In genomic region chr13:82106032-82106431, GRCm38 (mm10) we compare ENCODE assay signal across 23 mouse cellular contexts.
"Had no signal": no experiment of that assay in that cellular context is flagged by ENCODE, and none has a peak within 500 bp of the region (broad histone marks: within the 10 kb centered on the region; RNA-seq: fewer than 3 reads in every experiment).

No protein-coding gene starts in this region.

- H3K4me2 ChIP-seq: kidney, embryonic 15.5 days; limb, embryonic 12.5 days; limb, embryonic 15.5 days; liver, embryonic 11.5 days; lung, embryonic 14.5 days; midbrain, embryonic 11.5 days; neural tube, embryonic 12.5 days; stomach, embryonic 15.5 days had no signal

- H3K27ac ChIP-seq: kidney, embryonic 15.5 days; limb, embryonic 12.5 days; limb, embryonic 15.5 days; liver, embryonic 14.5 days; neural tube, embryonic 12.5 days; stomach, embryonic 15.5 days had no signal

- H3K9me3 ChIP-seq: kidney, embryonic 15.5 days; limb, embryonic 12.5 days; limb, embryonic 15.5 days; neural tube, embryonic 12.5 days; stomach, embryonic 15.5 days had no signal

- H3K27me3 ChIP-seq: kidney, embryonic 15.5 days; limb, embryonic 12.5 days; limb, embryonic 15.5 days; megakaryocyte, embryonic 14.5 days; neural tube, embryonic 12.5 days; stomach, embryonic 15.5 days had no signal

- ATAC-seq: liver, postnatal 0 days; lung, postnatal 0 days; midbrain, embryonic 16.5 days had no signal

- H3K4me1 ChIP-seq: kidney, embryonic 15.5 days; limb, embryonic 12.5 days; limb, embryonic 15.5 days; megakaryocyte, embryonic 14.5 days; neural tube, embryonic 12.5 days; stomach, embryonic 15.5 days had no signal

- H3K4me3 ChIP-seq: kidney, embryonic 15.5 days; limb, embryonic 12.5 days; limb, embryonic 15.5 days; megakaryocyte, embryonic 14.5 days; neural tube, embryonic 12.5 days; stomach, embryonic 15.5 days had no signal

- H3K9ac ChIP-seq: kidney, embryonic 15.5 days; limb, embryonic 12.5 days; limb, embryonic 15.5 days; liver, embryonic 14.5 days; liver, postnatal 0 days; lung, embryonic 14.5 days; neural tube, embryonic 12.5 days; stomach, embryonic 15.5 days had no signal

- H3K36me3 ChIP-seq: kidney, embryonic 15.5 days; limb, embryonic 12.5 days; limb, embryonic 15.5 days; neural tube, embryonic 12.5 days; stomach, embryonic 15.5 days had no signal

- DNase-seq: kidney, adult 11 months; kidney, adult 8-10 months; kidney, postnatal 10 days; kidney, postnatal 36 days; left cerebral cortex, postnatal 4 days; liver, postnatal 0 days; lung, embryonic 14.5 days; lung, postnatal 36 days; right cerebral cortex, adult 18-20 months; right cerebral cortex, postnatal 14 days; right cerebral cortex, postnatal 4 days; thymus, postnatal 25 days had no signal
